Mouse (Mus musculus) intestine, embryonic 16.5 days (tissue): ENCODE data around the gene Fxyd6. TPM values are rescaled to one million over a fixed set of nuclear protein-coding genes. Genes with fewer than 3 reads are reported as not detected.
A peak's percentile ranks its signal among the peaks of the same experiment; 100 is the strongest.

ENCODE experiments used
- ATAC-seq: fragments of 200-750 bp; cut with Nextera tagmentation; 2 replicates; pipeline ENCODE4 v1.8.0; 2017; ENCODE audit warnings: moderate TSS enrichment, moderate library complexity
- H3K27ac ChIP-seq: fragments of 300-500 bp; sonication (generic); 2 replicates; pipeline ENCODE4 v1.5.1; 2014; ENCODE audit warnings: mild to moderate bottlenecking, low read length
- H3K27me3 ChIP-seq: fragments of 300-500 bp; sonication (generic); replicated peaks from 2 replicates; pipeline ENCODE4 v1.6.1; 2014; ENCODE audit warnings: low read length, control low read depth, mixed read lengths; ENCODE audit not compliant: control insufficient read depth, insufficient read depth
- H3K36me3 ChIP-seq: fragments of 300-500 bp; sonication (generic); 2 replicates; pipeline ENCODE4 v1.6.1; 2014; ENCODE audit warnings: low read length, control low read depth; ENCODE audit not compliant: control insufficient read depth, insufficient read depth
- H3K4me1 ChIP-seq: fragments of 300-500 bp; sonication (generic); 2 replicates; pipeline ENCODE4 v1.6.1; 2014; ENCODE audit warnings: low read length, control low read depth, mixed read lengths; ENCODE audit not compliant: control insufficient read depth, insufficient read depth
- H3K4me2 ChIP-seq: fragments of 300-500 bp; sonication (generic); 2 replicates; pipeline ENCODE4 v1.6.1; 2014; ENCODE audit warnings: low read depth, low read length, control low read depth
- H3K4me3 ChIP-seq: fragments of 300-500 bp; sonication (generic); 2 replicates; pipeline ENCODE4 v1.5.1; 2014; ENCODE audit warnings: mild to moderate bottlenecking, low read length
- H3K9ac ChIP-seq: fragments of 300-500 bp; sonication (generic); 2 replicates; pipeline ENCODE4 v1.6.1; 2014; ENCODE audit warnings: low read depth, low read length
- H3K9me3 ChIP-seq: fragments of 300-500 bp; sonication (generic); 2 replicates; pipeline ENCODE4 v1.6.1; 2016; ENCODE audit warnings: low read length, control low read depth; ENCODE audit not compliant: control insufficient read depth
- WGBS: fragments of 180-500 bp; shearing (Covaris S2); extraction: QIAGEN DNeasy Blood & Tissue Kit; methylation state at CpG from one replicate; pipeline ENCODE4 v1.1.7; 2014; 5-methylcytosine and 5-hydroxymethylcytosine counted together
- polyA plus RNA-seq: library from polyadenylated mRNA; unstranded; fragments of >200 nt; fragmentation: Nextera tagmentation; extraction: Ambion mirVana; gene quantifications from 2 replicates; pipeline ENCODE4 v1.2.1, GENCODE M21; 2015

Fxyd6 gene
- polyA plus RNA-seq, 1 experiment from 2014 or later, result 66.7 TPM

DNA sequence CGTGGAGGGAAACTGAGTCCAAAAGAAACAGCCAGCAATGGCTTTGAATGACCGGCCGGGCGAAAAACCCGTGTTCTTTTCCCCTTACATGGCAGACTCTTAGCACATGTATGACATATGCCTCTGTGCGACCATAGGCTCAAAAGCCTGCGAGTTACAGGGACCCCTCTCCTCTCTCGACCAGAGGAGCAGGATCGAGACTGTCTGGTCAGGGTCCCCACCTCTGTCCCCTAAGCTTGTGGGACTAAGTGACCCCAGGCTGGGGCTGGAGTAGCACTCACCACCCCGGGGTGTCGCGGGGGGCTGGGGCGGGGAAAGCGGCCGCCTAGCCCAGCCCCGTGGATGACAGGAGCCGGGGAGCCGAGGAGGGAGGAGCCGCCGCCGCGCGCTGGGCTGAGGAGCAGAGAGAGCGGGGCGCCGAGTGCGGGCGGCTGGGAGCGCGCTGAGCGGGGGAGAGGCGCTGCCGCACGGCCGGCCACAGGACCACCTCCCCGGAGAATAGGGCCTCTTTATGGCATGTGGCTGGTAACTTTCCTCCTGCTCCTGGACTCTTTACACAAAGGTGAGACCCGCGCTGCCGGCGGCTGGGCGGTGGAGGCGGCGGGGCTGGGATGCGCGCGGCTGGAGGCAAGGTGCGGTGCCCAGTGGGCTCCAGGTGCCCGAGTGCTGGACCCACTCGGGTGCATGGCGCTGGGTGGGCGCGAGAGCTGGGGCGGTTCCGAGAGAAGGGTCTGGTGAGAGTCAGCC lies 60.1 kb downstream of the Fxyd6 start:
- H3K36me3 ChIP-seq, result no peaks in the 10 kb centered on the region
- ATAC-seq, result 0 out of 2 replicates have a peak, but pooled peaks have one; percentile 21
- H3K27ac ChIP-seq, result no peak overlapping the region
- peaks cover 43% of the 10 kb centered on the region for H3K27me3 ChIP-seq
- H3K4me2 ChIP-seq, result peak overlapping the region; percentile 60
- 1% methylated on average over 49 of the region's 54 CpGs for WGBS
- peak overlapping the region; percentile 45 for H3K4me3 ChIP-seq
- H3K9me3 ChIP-seq, result no peaks in the 10 kb centered on the region
- peaks cover 9% of the 10 kb centered on the region for H3K4me1 ChIP-seq
- H3K9ac ChIP-seq, result peak overlapping the region; percentile 31; the same call in 1 of the 2 replicates

DNA sequence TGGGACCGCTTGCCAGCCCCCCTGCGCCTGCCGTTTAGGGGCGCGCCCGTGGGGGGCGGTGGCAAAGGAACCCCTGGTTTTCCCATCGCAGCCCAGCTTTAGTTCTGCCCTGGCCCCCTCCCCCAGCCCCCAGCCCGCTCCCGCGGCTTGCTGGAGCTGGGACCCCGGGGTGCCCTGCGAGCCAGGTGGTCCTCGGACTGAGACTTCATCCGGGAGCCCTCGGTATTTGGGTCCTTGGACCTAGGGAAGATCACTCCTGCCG lies 60.6 kb downstream of the Fxyd6 start:
- H3K4me1 ChIP-seq, result peaks cover 9% of the 10 kb centered on the region
- H3K4me3 ChIP-seq, result peak overlapping the region; percentile 45
- peak overlapping the region; percentile 60 for H3K4me2 ChIP-seq
- no peak overlapping the region for H3K27ac ChIP-seq
- no peak for ATAC-seq
- peaks cover 43% of the 10 kb centered on the region for H3K27me3 ChIP-seq
- H3K9ac ChIP-seq, result peak overlapping the region; percentile 31; the same call in 1 of the 2 replicates
- H3K36me3 ChIP-seq, result no peaks in the 10 kb centered on the region
- WGBS, result 2% methylated on average over 17 of the region's 17 CpGs
- H3K9me3 ChIP-seq, result no peaks in the 10 kb centered on the region

DNA sequence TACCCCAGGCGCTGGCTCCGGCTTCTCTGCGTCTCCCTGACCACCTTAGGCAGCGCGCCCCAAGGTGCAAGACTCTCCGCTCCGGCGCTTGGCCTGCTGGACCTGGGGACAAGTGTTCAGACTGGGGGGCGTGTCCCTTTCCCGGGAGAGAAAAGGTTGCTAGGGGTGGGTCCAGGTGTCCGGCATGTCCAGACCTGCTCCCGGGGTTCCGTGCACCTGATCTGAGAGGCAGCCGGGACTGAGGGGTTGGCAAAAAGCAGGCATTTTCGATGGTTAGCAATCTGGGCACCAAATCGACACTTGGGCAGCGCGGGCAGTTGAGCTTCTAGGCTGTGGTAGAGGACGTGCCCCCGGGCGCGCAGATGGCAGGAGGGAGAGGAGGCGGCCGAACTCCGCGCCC lies 61.2 kb downstream of the Fxyd6 start:
- H3K27me3 ChIP-seq, result peaks cover 43% of the 10 kb centered on the region
- peaks cover 9% of the 10 kb centered on the region for H3K4me1 ChIP-seq
- H3K27ac ChIP-seq, result no peak overlapping the region
- ATAC-seq, result no peak
- no peak overlapping the region for H3K9ac ChIP-seq
- 3% methylated on average over 26 of the region's 26 CpGs for WGBS
- no peaks in the 10 kb centered on the region for H3K9me3 ChIP-seq
- no peaks in the 10 kb centered on the region for H3K36me3 ChIP-seq
- peak overlapping the region; percentile 60 for H3K4me2 ChIP-seq
- H3K4me3 ChIP-seq, result peak overlapping the region; percentile 45

DNA sequence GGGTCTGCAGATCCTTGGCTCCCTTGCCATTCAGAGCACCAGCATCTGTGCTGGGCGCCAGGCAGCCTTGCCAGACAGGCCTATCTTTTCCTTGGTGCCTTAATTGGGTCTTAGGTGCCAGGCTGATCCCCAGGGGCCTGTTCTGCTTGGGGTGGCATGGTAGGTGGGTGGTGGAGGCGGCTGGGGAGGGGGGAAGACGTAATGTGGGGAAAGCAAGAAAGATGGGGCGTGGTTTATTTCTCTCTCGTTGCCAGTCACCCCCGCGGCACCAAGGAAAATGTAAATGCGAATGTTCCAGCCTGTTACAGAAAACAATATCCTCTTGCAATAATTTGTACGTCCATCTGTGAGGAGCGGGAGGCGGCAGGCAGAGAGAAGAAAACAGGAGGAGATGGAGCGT lies 62.7 kb downstream of the Fxyd6 start:
- Histone ChIP-seq H3K36me3 (no peaks in the 10 kb centered on the region), H3K9ac (no peak overlapping the region), H3K4me2 (no peak overlapping the region), H3K27ac (no peak overlapping the region), H3K27me3 (peaks cover 43% of the 10 kb centered on the region), H3K4me3 (no peak overlapping the region), H3K4me1 (peaks cover 9% of the 10 kb centered on the region), H3K9me3 (no peaks in the 10 kb centered on the region)
- ATAC-seq, result no peak
- 74% methylated on average over 12 of the region's 12 CpGs for WGBS

DNA sequence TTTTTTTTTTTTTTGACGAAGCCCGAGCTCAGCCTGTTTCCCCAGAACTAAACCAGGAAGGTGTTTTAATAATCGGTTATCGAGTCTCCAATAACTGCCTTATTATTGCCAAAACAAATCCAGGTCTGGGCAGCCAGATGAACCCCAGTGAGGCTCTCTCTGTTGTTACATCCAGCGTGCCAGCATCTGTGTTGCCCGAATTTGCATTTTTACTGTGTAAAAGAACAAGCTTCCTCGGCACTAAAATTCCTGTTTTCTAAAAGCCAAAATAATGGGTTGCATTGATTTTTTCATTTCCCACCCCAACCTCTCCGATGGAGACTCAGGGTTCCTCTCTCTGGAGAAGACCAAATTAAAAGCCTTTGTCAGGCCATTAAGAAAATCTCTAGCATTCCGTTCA lies 63.1 kb downstream of the Fxyd6 start:
- ATAC-seq, result no peak
- peaks cover 43% of the 10 kb centered on the region for H3K27me3 ChIP-seq
- H3K27ac ChIP-seq, result no peak overlapping the region
- H3K36me3 ChIP-seq, result no peaks in the 10 kb centered on the region
- no peak overlapping the region for H3K4me2 ChIP-seq
- no peak overlapping the region for H3K4me3 ChIP-seq
- no peak overlapping the region for H3K9ac ChIP-seq
- 80% methylated on average over 9 of the region's 9 CpGs for WGBS
- no peaks in the 10 kb centered on the region for H3K9me3 ChIP-seq
- H3K4me1 ChIP-seq, result peaks cover 9% of the 10 kb centered on the region

DNA sequence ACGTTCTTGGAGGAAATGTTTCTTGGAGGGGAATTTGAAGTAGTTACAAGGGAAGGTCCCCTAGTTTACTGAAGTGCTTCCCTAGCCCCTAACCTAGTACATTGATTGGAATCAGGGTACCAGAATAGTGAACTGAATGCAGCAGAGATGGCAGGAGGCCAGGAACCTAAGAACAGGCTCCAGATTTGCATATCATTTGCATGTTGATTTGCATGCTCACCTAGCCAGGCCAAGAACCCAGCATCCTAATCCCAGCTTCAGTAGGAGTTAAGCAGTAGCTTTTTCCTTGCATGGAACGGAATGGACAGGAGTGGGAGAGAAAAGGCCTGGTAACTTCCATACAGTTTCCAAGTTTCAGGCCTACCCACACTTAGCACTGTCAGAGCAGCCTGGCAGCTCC lies 64.2 kb downstream of the Fxyd6 start:
- no peaks in the 10 kb centered on the region for H3K36me3 ChIP-seq
- H3K4me1 ChIP-seq, result peaks cover 9% of the 10 kb centered on the region
- 76% methylated on average over 2 of the region's 2 CpGs for WGBS
- H3K27me3 ChIP-seq, result peaks cover 37% of the 10 kb centered on the region
- no peak overlapping the region for H3K4me3 ChIP-seq
- no peak overlapping the region for H3K4me2 ChIP-seq
- no peak overlapping the region for H3K27ac ChIP-seq
- H3K9ac ChIP-seq, result no peak overlapping the region
- no peak for ATAC-seq
- H3K9me3 ChIP-seq, result no peaks in the 10 kb centered on the region

DNA sequence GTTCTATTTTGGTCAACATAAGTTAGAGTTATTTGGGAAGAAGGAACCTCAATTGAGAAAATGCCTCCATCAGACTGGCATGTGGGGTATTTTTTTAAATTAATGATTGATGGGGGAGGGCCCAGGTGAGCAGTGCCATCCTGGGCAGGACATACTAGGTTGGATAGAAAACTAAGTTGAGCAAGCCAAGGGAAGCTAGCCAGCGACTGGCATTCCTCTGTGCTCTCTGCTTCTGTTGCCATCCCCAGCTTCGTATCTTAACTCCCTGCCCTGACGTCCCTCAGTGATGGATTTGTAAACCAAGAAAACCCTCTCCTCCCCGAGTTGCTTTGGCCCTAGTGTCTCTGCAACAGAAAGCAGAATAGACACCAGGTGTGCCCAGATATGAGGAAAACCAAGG lies 69.0 kb downstream of the Fxyd6 start:
- Histone ChIP-seq H3K4me3 (no peak overlapping the region), H3K4me2 (no peak overlapping the region), H3K4me1 (0 out of 2 replicates have a peak, but pooled peaks cover 4% of the 10 kb centered on the region), H3K27ac (no peak overlapping the region), H3K27me3 (no peaks in the 10 kb centered on the region), H3K9me3 (no peaks in the 10 kb centered on the region), H3K9ac (no peak overlapping the region), H3K36me3 (no peaks in the 10 kb centered on the region)
- no peak for ATAC-seq
- WGBS, result 55% methylated on average over 4 of the region's 4 CpGs

DNA sequence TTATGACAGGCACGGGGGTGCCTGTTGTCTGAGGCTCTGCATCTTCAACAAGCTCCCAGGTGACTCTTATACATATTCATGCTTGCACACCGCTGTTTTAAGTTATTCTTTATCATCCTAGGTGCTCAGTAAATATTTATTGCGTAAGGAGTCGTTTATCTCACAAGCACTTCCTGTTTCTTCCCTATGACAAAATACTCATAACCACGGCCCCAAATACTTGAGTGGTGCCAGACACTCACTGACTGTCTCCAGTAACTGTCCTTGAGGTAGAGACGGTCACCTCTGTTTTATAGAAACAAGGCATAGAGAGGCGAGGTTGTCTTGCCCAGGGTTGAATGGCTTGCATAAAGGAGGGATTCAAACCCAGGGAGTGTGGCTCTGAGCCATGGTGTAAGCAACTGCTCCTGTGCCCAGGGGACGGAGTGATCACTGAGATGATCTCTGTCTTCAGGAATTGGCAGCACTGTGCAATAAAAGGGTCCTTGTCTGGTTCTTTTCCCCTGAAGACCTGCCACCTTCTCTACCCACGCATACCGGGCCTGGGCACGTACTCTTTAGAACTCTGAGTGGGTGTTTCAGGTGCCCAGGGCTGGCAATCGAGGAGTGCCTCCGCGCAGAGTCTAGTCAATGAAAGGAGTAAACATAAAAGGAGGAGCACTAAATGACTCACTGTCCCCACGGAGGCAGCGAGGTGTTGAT lies 70.2 kb downstream of the Fxyd6 start:
- Histone ChIP-seq H3K9me3 (no peaks in the 10 kb centered on the region), H3K4me3 (no peak overlapping the region), H3K36me3 (no peaks in the 10 kb centered on the region), H3K27me3 (no peaks in the 10 kb centered on the region), H3K9ac (no peak overlapping the region), H3K27ac (no peak overlapping the region), H3K4me2 (no peak overlapping the region), H3K4me1 (0 out of 2 replicates have a peak, but pooled peaks cover 8% of the 10 kb centered on the region)
- no peak for ATAC-seq
- 63% methylated on average over 16 of the region's 16 CpGs for WGBS

DNA sequence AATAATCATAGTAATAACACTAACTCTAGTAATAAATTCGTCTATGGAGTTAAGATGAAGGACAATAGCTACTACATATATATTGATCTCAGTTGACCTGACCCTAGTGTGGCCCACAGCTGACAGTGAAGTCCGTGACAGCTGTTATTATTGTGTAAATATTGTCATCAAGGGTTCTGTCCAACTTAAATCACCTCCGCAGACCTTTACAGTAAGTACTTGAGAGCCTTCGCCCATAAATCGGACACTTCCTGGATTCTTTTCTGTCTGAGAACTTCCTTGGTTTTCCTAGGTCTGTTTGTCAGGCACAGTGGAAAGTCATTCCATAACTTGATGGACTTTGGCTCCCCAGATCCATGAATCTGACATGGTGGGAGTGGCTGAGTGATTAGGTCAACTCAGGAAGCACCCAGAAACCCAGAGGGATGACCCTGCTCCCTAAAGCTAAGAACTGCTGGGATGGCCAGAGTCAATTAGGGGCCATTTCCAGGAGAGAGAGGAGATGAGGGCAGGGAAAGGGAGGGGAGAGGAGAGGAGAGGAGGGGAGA lies 74.3 kb downstream of the Fxyd6 start:
- Histone ChIP-seq H3K4me1 (0 out of 2 replicates have a peak, but pooled peaks cover 9% of the 10 kb centered on the region), H3K4me3 (no peak overlapping the region), H3K9me3 (no peaks in the 10 kb centered on the region), H3K27ac (no peak overlapping the region), H3K27me3 (no peaks in the 10 kb centered on the region), H3K9ac (no peak overlapping the region), H3K36me3 (no peaks in the 10 kb centered on the region), H3K4me2 (no peak overlapping the region)
- WGBS, result 53% methylated on average over 5 of the region's 5 CpGs
- ATAC-seq, result peak; percentile 76
